Mouse (Mus musculus) leukemia stem cell, adult 10-12 weeks (primary cell): ENCODE results near the gene Gm9736. TPM values are rescaled to one million over a fixed set of nuclear protein-coding genes. Genes with fewer than 3 reads are reported as not detected.

Source experiments
- polyA plus RNA-seq: library from polyadenylated mRNA; stranded (reverse); fragments of >175 nt; gene quantifications from 2 replicates; pipeline ENCODE4 v1.2.3, GENCODE M21; 2012; ENCODE audit warnings: low replicate concordance

Gm9736 gene
- not detected in 2 replicates for polyA plus RNA-seq

GRCm38 (mm10) chr10:77751254-77751653, at the start of gene Gm9736:
Gene Gm9736, minus strand, starts transcription at chr10:77751354.

GRCm38 (mm10) chr10:77798921-77799508, 47.9 kb upstream of the Gm9736 start, which contains the start of gene Gm19668:
Gene Gm19668, minus strand, starts transcription at chr10:77799133.

GRCm38 (mm10) chr10:77794976-77795375, 43.8 kb upstream of the Gm9736 start, which contains the start of gene Gm9639:
Gene Gm9639, minus strand, starts transcription at chr10:77795076.

GRCm38 (mm10) chr10:77787876-77788275, 36.7 kb upstream of the Gm9736 start, which contains the start of gene Gm7137:
Gene Gm7137, minus strand, starts transcription at chr10:77788200.

GRCm38 (mm10) chr10:77782442-77782841, 31.3 kb upstream of the Gm9736 start, which contains the start of gene Gm3250:
Gene Gm3250, minus strand, starts transcription at chr10:77782542.

GRCm38 (mm10) chr10:77776844-77777243, 25.7 kb upstream of the Gm9736 start, which contains the start of gene Gm7138:
Gene Gm7138, minus strand, starts transcription at chr10:77776944.

GRCm38 (mm10) chr10:77771225-77771624, 20.1 kb upstream of the Gm9736 start, which contains the start of gene Gm3238:
Gene Gm3238, minus strand, starts transcription at chr10:77771325.

GRCm38 (mm10) chr10:77759582-77759981, 8.4 kb upstream of the Gm9736 start, which contains the start of gene Gm3233:
Gene Gm3233, minus strand, starts transcription at chr10:77759682.

GRCm38 (mm10) chr10:77741924-77742688, 9.0 kb downstream of the Gm9736 start, which contains the start of gene Gm18596:
Gene Gm18596, minus strand, starts transcription at chr10:77742638.

GRCm38 (mm10) chr10:77726186-77726585, 25.0 kb downstream of the Gm9736 start, which contains the start of gene Gm10100:
Gene Gm10100, plus strand, starts transcription at chr10:77726486.

GRCm38 (mm10) chr10:77720299-77720698, 30.9 kb downstream of the Gm9736 start, which contains the start of gene Krtap12-1:
Gene Krtap12-1, plus strand, starts transcription at chr10:77720599.

GRCm38 (mm10) chr10:77715507-77715906, 35.6 kb downstream of the Gm9736 start, which contains the start of gene Gm10142:
Gene Gm10142, plus strand, starts transcription at chr10:77715807.

GRCm38 (mm10) chr10:77711157-77711556, 40.0 kb downstream of the Gm9736 start, which contains the start of gene Gm10024:
Gene Gm10024, plus strand, starts transcription at chr10:77711457.

GRCm38 (mm10) chr10:77706326-77706725, 44.8 kb downstream of the Gm9736 start, which contains the start of gene Gm10272:
Gene Gm10272, plus strand, starts transcription at chr10:77706626.

Other genes starting within 250 kb of the Gm9736 start
- gene Fam207a, start 235.6 kb downstream of the Gm9736 start, polyA plus RNA-seq, result 53.1 and 149 TPM in 2 replicates
- 3.8 and 15.3 TPM in 2 replicates for gene Itgb2, start 221.1 kb downstream of the Gm9736 start, polyA plus RNA-seq
- gene Pttg1ip, start 169.6 kb downstream of the Gm9736 start, polyA plus RNA-seq, result 22.2 and 37.6 TPM in 2 replicates
- gene Sumo3, start 145.3 kb downstream of the Gm9736 start, polyA plus RNA-seq, result 36.3 and 57.5 TPM in 2 replicates
- not detected in 2 replicates for gene Gm49325, start 145.2 kb downstream of the Gm9736 start, polyA plus RNA-seq
- gene Ube2g2, start 129.1 kb downstream of the Gm9736 start, polyA plus RNA-seq, result 15.4 and 47.2 TPM in 2 replicates
- 0.10 and 0.16 TPM in 2 replicates for gene Tspear, start 64.8 kb downstream of the Gm9736 start, polyA plus RNA-seq
- gene Gm19402, start 60.6 kb downstream of the Gm9736 start, polyA plus RNA-seq, result not detected in 2 replicates
- not detected in 2 replicates for gene Gm9508, start 54.1 kb downstream of the Gm9736 start, polyA plus RNA-seq
- not detected in 2 replicates for gene Gm10272, start 44.7 kb downstream of the Gm9736 start, polyA plus RNA-seq
- gene Gm10024, start 39.9 kb downstream of the Gm9736 start, polyA plus RNA-seq, result not detected in 2 replicates
- gene Gm10142, start 35.5 kb downstream of the Gm9736 start, polyA plus RNA-seq, result not detected in 2 replicates
- not detected in 2 replicates for gene Krtap12-1, start 30.8 kb downstream of the Gm9736 start, polyA plus RNA-seq
- not detected in 2 replicates for gene Gm10100, start 24.9 kb downstream of the Gm9736 start, polyA plus RNA-seq
- gene Gm18596, start 8.7 kb downstream of the Gm9736 start, polyA plus RNA-seq, result 0.22 TPM in 1 of 2 replicates, not detected in the other
- gene Gm3233, start 8.3 kb upstream of the Gm9736 start, polyA plus RNA-seq, result not detected in 2 replicates
- 0.28 TPM in 1 of 2 replicates, not detected in the other for gene Gm3238, start 20.0 kb upstream of the Gm9736 start, polyA plus RNA-seq
- not detected in 2 replicates for gene Gm7138, start 25.6 kb upstream of the Gm9736 start, polyA plus RNA-seq
- not detected in 2 replicates for gene Gm3250, start 31.2 kb upstream of the Gm9736 start, polyA plus RNA-seq
- not detected in 2 replicates for gene Gm7137, start 36.8 kb upstream of the Gm9736 start, polyA plus RNA-seq
- gene Gm9639, start 43.7 kb upstream of the Gm9736 start, polyA plus RNA-seq, result not detected in 2 replicates
- gene Gm19668, start 47.8 kb upstream of the Gm9736 start, polyA plus RNA-seq, result not detected in 2 replicates
- not detected in 2 replicates for gene Gm9507, start 60.5 kb upstream of the Gm9736 start, polyA plus RNA-seq
- not detected in 2 replicates for gene Gm2696, start 63.3 kb upstream of the Gm9736 start, polyA plus RNA-seq
- not detected in 2 replicates for gene Krtap10-4, start 75.7 kb upstream of the Gm9736 start, polyA plus RNA-seq
- gene Krtap10-10, start 84.6 kb upstream of the Gm9736 start, polyA plus RNA-seq, result not detected in 2 replicates
- gene Gm36176, start 95.4 kb upstream of the Gm9736 start, polyA plus RNA-seq, result not detected in 2 replicates
- gene Gm10318, start 101.5 kb upstream of the Gm9736 start, polyA plus RNA-seq, result not detected in 2 replicates
- gene Gm3285, start 110.6 kb upstream of the Gm9736 start, polyA plus RNA-seq, result not detected in 2 replicates
- gene Lrrc3, start 151.2 kb upstream of the Gm9736 start, polyA plus RNA-seq, result 0.09 and 0.15 TPM in 2 replicates
- gene Trpm2, start 219.2 kb upstream of the Gm9736 start, polyA plus RNA-seq, result 2.6 and 5.5 TPM in 2 replicates
- gene 1810043G02Rik, start 227.2 kb upstream of the Gm9736 start, polyA plus RNA-seq, result 16.9 and 22.6 TPM in 2 replicates